Mouse (Mus musculus): Measurements from ENCODE around the gene Arpp19.

GRCm38 (mm10) chr9:75020561-75020960 is 16.9 kb upstream of the Arpp19 start:
- TF ChIP-seq GATA1 (IDR thresholded peaks at IDR 0.05; ENCODE audit: borderline replicate concordance, low read length): no peak
- no peak for TF ChIP-seq FLI1 (IDR thresholded peaks at IDR 0.05; ENCODE audit: low read length)

Measured in megakaryocyte, embryonic 14.5 days (primary cell).